Mouse (Mus musculus): ENCODE results near the gene Hus1.
A peak's percentile ranks its signal among the peaks of the same experiment; 100 is the strongest.

The Hus1 gene

GRCm38 (mm10) chr11:9010853-9011339, at the start of gene Hus1:
Hus1 (minus strand) TSS chr11:9011191.
- DNase-seq: peak; percentile 91 to 93

- DNase-seq: no peak
These were observed 49.5 kb upstream of the Hus1 start for GRCm38 (mm10) chr11:9060484-9060883.

- no peak for DNase-seq
These were observed 49.0 kb upstream of the Hus1 start for GRCm38 (mm10) chr11:9060029-9060428.

GRCm38 (mm10) chr11:9057711-9058110, 46.7 kb upstream of the Hus1 start:
- no peak for DNase-seq

- DNase-seq: no peak
These were observed 45.9 kb upstream of the Hus1 start for GRCm38 (mm10) chr11:9056937-9057336.

- DNase-seq: no peak
These were observed 40.9 kb upstream of the Hus1 start for GRCm38 (mm10) chr11:9051895-9052294.

GRCm38 (mm10) chr11:9050241-9050640, 39.2 kb upstream of the Hus1 start:
- DNase-seq: no peak

GRCm38 (mm10) chr11:9048703-9049060, 37.7 kb upstream of the Hus1 start, which contains the start of gene Sun3:
Sun3 (minus strand) TSS chr11:9048991.
- peak in 1 of 2 experiments; percentile 28 for DNase-seq

GRCm38 (mm10) chr11:9048011-9048702, 37.2 kb upstream of the Hus1 start, which contains the start of gene Gm11992:
Gm11992 (plus strand) TSS chr11:9048594.
- peak; percentile 91 to 93 for DNase-seq

- peak in 1 of 2 experiments; percentile 8 for DNase-seq
These were observed 36.1 kb upstream of the Hus1 start for GRCm38 (mm10) chr11:9047044-9047443.

- DNase-seq: no peak
These were observed 35.6 kb upstream of the Hus1 start for GRCm38 (mm10) chr11:9046546-9046945.

- DNase-seq: no peak
These were observed 20.5 kb upstream of the Hus1 start for GRCm38 (mm10) chr11:9031530-9031929.

GRCm38 (mm10) chr11:9025211-9025610, 14.2 kb upstream of the Hus1 start:
- no peak for DNase-seq

- no peak for DNase-seq
These were observed 13.8 kb upstream of the Hus1 start for GRCm38 (mm10) chr11:9024782-9025181.

GRCm38 (mm10) chr11:9020207-9020606, 9.2 kb upstream of the Hus1 start:
- no peak for DNase-seq

GRCm38 (mm10) chr11:9018491-9019267, 7.7 kb upstream of the Hus1 start:
- peak; percentile 16 to 47 for DNase-seq

- no peak for DNase-seq
These were observed 3.7 kb upstream of the Hus1 start for GRCm38 (mm10) chr11:9014740-9015139.

GRCm38 (mm10) chr11:9011348-9011747, 357 bp upstream of the Hus1 start:
- DNase-seq: peak in 1 of 2 experiments; percentile 8

- peak; percentile 50 to 51 for DNase-seq
These were observed 575 bp downstream of the Hus1 start for GRCm38 (mm10) chr11:9010416-9010815.

- DNase-seq: no peak
These were observed 2.2 kb downstream of the Hus1 start for GRCm38 (mm10) chr11:9008761-9009160.

- peak; percentile 16 to 25 for DNase-seq
These were observed 22.9 kb downstream of the Hus1 start for GRCm38 (mm10) chr11:8988084-8988483.

GRCm38 (mm10) chr11:8986058-8986457, 24.9 kb downstream of the Hus1 start:
- no peak for DNase-seq

- peak; percentile 92 to 95 for DNase-seq
These were observed 27.6 kb downstream of the Hus1 start for GRCm38 (mm10) chr11:8983237-8983861.

Data from cerebellum, postnatal 10 days (tissue).